Mouse (Mus musculus) cortical plate, adult 2 months (tissue): ENCODE results near the gene Pcgf2.

Source experiments
- CTCF ChIP-seq: fragments of 200-500 bp; IDR thresholded peaks from 2 replicates; pipeline ENCODE4 v1.5.1; 2011; ENCODE audit warnings: mild to moderate bottlenecking, control low read depth, low read length; ENCODE audit not compliant: insufficient read depth; ENCODE audit errors: extremely low read depth
- POLR2A ChIP-seq: fragments of 200-500 bp; IDR thresholded peaks from 2 replicates; pipeline ENCODE4 v1.6.1; 2011; ENCODE audit warnings: mild to moderate bottlenecking, low read length, control low read depth; ENCODE audit not compliant: insufficient read depth; ENCODE audit errors: extremely low read depth

DNA sequence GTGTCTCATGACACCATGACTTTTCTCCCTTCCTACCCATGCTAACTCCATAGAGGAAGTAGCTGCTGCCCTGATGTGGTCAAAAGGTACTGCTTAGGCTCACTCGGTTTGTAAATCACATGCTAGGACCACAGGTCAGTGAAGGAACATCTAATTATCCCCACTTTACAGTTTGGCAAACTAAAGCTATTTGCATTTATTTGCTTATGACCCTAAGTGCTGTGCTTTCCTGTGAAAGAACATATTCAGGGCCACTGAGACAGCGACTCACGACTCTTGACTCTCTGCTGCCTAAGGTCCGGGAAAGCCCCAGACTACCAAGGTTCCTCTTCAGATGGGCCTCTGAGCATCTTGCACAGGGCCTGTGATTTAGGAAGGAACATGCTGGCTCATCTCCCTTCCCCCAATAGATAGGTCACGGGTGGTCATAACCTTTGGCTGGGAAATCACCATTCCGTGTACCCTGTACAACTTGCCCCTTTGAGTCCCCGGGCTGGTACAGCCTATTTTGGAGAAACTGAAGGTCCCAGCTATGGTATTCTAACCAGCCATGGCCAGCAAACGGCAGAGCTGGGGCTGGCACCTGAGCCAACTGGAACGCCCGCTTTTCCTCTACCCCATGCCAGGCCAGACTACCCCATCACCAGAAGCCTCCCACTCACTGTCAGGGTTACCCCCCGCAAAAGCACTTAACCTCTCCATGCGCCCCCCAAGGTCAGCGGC is 40.9 kb downstream of the Pcgf2 start:
- TF ChIP-seq POLR2A (no peak), CTCF (no peak)
